Mouse (Mus musculus) MEL (cell line): ENCODE results near the gene 1700080O16Rik. TPM values are rescaled to one million over a fixed set of nuclear protein-coding genes. Genes with fewer than 3 reads are reported as not detected.

Experiments
- polyA plus RNA-seq, 2 experiments: library from polyadenylated mRNA; stranded (reverse) in 1 of 2; unstranded in 1 of 2; fragments of >175 nt in 1 of 2; fragments of >200 nt in 1 of 2; gene quantifications; 2 replicates each; pipeline versions ENCODE4 v1.2.1 to v1.2.4; 2012; ENCODE audit warnings: low replicate concordance in 2 of 2, low read depth in 1 of 2; ENCODE audit not compliant: insufficient read length in 2 of 2, insufficient read depth in 1 of 2, missing spikeins in 1 of 2
- total RNA-seq: library from RNA; depleted of rRNA; stranded (reverse); fragments of 300-350 nt; gene quantifications from 2 replicates; pipeline ENCODE4 v1.2.3, GENCODE M21; 2012; rRNA removed

1700080O16Rik gene
- total and polyA plus RNA-seq, 3 experiments: not detected

Other genes with a start within 250 kb of the 1700080O16Rik start
- gene Usp26, start 171.5 kb downstream of the 1700080O16Rik start, total RNA-seq: not detected in 2 replicates
- gene Usp26, start 171.5 kb downstream of the 1700080O16Rik start, polyA plus RNA-seq: not detected
- 4.4 and 5.1 TPM in 2 replicates for gene Gpc4, start 192.5 kb upstream of the 1700080O16Rik start, total RNA-seq
- gene Gpc4, start 192.5 kb upstream of the 1700080O16Rik start, polyA plus RNA-seq: 1 to 10 TPM in 1 of 2 experiments, not detected in 1; 9.4 TPM